Mouse (Mus musculus): ENCODE results near the gene Tceal7.
"Not testable (repeated sequence)": the region's sequence is repeated elsewhere in the genome, so short reads cannot be mapped to it uniquely, and the experiment has no call there.

Tceal7 gene

GRCm38 (mm10) chrX:136214729-136215677, at the start of gene Tceal7, which contains the start of gene Bex1:
Gene Tceal7, plus strand, starts transcription at chrX:136214779.
Gene Bex1, minus strand, starts transcription at chrX:136215513.
- DNase-seq = not testable (repeated sequence)

GRCm38 (mm10) chrX:136170625-136171024, 44.0 kb upstream of the Tceal7 start:
- no peak for DNase-seq

- DNase-seq = no peak
These were observed 43.1 kb upstream of the Tceal7 start for GRCm38 (mm10) chrX:136171189-136172117.

GRCm38 (mm10) chrX:136172118-136172551, 42.4 kb upstream of the Tceal7 start, which contains the start of gene Tceal8:
Gene Tceal8, minus strand, starts transcription at chrX:136172342.
- peak in 1 of 2 experiments; percentile 8 for DNase-seq

- DNase-seq = no peak
These were observed 41.8 kb upstream of the Tceal7 start for GRCm38 (mm10) chrX:136172786-136173185.

GRCm38 (mm10) chrX:136180897-136181553, 33.6 kb upstream of the Tceal7 start:
- DNase-seq = peak in 1 of 2 experiments; percentile 12

GRCm38 (mm10) chrX:136183107-136183506, 31.5 kb upstream of the Tceal7 start:
- no peak for DNase-seq

GRCm38 (mm10) chrX:136195193-136195944, 19.2 kb upstream of the Tceal7 start:
- DNase-seq = no peak

GRCm38 (mm10) chrX:136196873-136197272, 17.7 kb upstream of the Tceal7 start:
- no peak for DNase-seq

- no peak for DNase-seq
These were observed 11.3 kb upstream of the Tceal7 start for GRCm38 (mm10) chrX:136203257-136203656.

- no peak for DNase-seq
These were observed 10.9 kb upstream of the Tceal7 start, which contains the start of gene Tceal5 for GRCm38 (mm10) chrX:136203664-136204066. Gene Tceal5, minus strand, starts transcription at chrX:136203876.

GRCm38 (mm10) chrX:136204406-136204805, 10.2 kb upstream of the Tceal7 start:
- no peak for DNase-seq

- DNase-seq = no peak
These were observed 1.2 kb upstream of the Tceal7 start for GRCm38 (mm10) chrX:136213396-136213795.

- no peak for DNase-seq
These were observed 1.7 kb downstream of the Tceal7 start for GRCm38 (mm10) chrX:136216303-136216702.

- no peak for DNase-seq
These were observed 9.1 kb downstream of the Tceal7 start for GRCm38 (mm10) chrX:136223714-136224113.

- DNase-seq = no peak
These were observed 13.2 kb downstream of the Tceal7 start for GRCm38 (mm10) chrX:136227768-136228167.

GRCm38 (mm10) chrX:136238118-136238517, 23.5 kb downstream of the Tceal7 start:
- DNase-seq = no peak

- no peak for DNase-seq
These were observed 28.6 kb downstream of the Tceal7 start for GRCm38 (mm10) chrX:136243181-136243580.

GRCm38 (mm10) chrX:136244574-136245229, 30.1 kb downstream of the Tceal7 start, which contains the start of gene Tceal9:
Gene Tceal9, plus strand, starts transcription at chrX:136245079.
- peak; percentile 19 to 46 for DNase-seq

- no peak for DNase-seq
These were observed 31.0 kb downstream of the Tceal7 start for GRCm38 (mm10) chrX:136245521-136246071.

GRCm38 (mm10) chrX:136248811-136249210, 34.2 kb downstream of the Tceal7 start:
- DNase-seq = no peak

Measured in thymus, adult 18-20 months (tissue).